Mouse (Mus musculus): ENCODE measurements around the gene Frmd5.

- TF ChIP-seq CTCF (IDR thresholded peaks at IDR 0.05; ENCODE audit: borderline replicate concordance, control insufficient read depth, extremely low read depth, insufficient read depth, low read length, poor library complexity) (no peak), POLR2A (IDR thresholded peaks at IDR 0.05; ENCODE audit: control insufficient read depth, extremely low read depth, insufficient read depth, low read length, poor library complexity) (no peak)
Measured at GRCm38 (mm10) chr2:121551271-121551670, 255.6 kb downstream of the Frmd5 start.

Measured in thymus, adult 2 months (tissue).